Mouse (Mus musculus): ENCODE data around the gene Lamb3.

DNA sequence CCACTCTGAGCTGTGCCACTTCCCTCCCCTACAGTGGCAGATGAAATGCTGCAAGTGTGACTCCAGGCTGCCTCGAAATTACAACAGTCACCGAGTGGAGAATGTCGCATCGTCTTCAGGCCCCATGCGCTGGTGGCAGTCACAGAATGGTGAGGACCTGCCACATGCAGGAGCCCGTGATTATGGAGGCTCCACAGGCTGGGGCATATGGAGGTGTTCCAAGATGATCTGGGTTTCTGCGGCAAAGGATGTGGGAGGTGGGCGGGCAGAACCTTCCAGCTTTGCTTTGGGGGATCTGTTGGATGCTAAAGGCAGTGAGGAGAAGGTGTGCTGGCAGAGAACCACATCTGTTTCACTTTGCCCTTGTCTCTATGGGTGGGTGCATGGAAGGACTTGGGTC lies 112.9 kb downstream of the Lamb3 start:
- TF ChIP-seq POLR2A (IDR thresholded peaks at IDR 0.05; ENCODE audit: low read depth, low read length) (no peak), CTCF (conservative IDR thresholded peaks at IDR 0.05; ENCODE audit: insufficient read depth, insufficient read length, low read depth, low read length) (no peak)
